Mouse (Mus musculus): Measurements from ENCODE around the gene Spon2. TPM values are rescaled to one million over a fixed set of nuclear protein-coding genes. Genes with fewer than 3 reads are reported as not detected.

Gene Spon2
- polyA plus RNA-seq (2015; fragmentation: Nextera tagmentation; extraction: Ambion mirVana) = 4.9 and 6.2 TPM in 2 replicates

GRCm38 (mm10) chr5:33218081-33218480 is at the start of gene Spon2:
Spon2 (minus strand) TSS chr5:33218455.
- no peaks in the 10 kb centered on the region for H3K36me3 ChIP-seq
- H3K4me2 ChIP-seq = peak within 1 kb of the TSS; percentile 35
- no peak for ATAC-seq (ENCODE audit: insufficient number of reproducible peaks, insufficient read depth, low FRiP score, low TSS enrichment, low read depth)
- H3K9me3 ChIP-seq = no peaks in the 10 kb centered on the region
- 22% methylated on average over 5 of the region's 5 CpGs for WGBS
- no peaks in the 10 kb centered on the region for H3K27me3 ChIP-seq
- peak within 1 kb of the TSS; percentile 48; the same call in 1 of the 2 replicates for H3K27ac ChIP-seq
- H3K4me1 ChIP-seq = peaks cover 35% of the 10 kb centered on the region
- peak within 1 kb of the TSS; percentile 12; the same call in 1 of the 2 replicates for H3K9ac ChIP-seq
- H3K4me3 ChIP-seq = no peak within 1 kb of the TSS

- Histone ChIP-seq H3K9ac (no peak overlapping the region), H3K27ac (no peak overlapping the region), H3K9me3 (no peaks in the 10 kb centered on the region), H3K4me3 (no peak overlapping the region), H3K36me3 (peaks cover 100% of the 10 kb centered on the region), H3K4me1 (no peaks in the 10 kb centered on the region), H3K27me3 (no peaks in the 10 kb centered on the region), H3K4me2 (no peak overlapping the region)
- WGBS = 91% methylated on average over 5 of the region's 5 CpGs
- no peak for ATAC-seq (ENCODE audit: insufficient number of reproducible peaks, insufficient read depth, low FRiP score, low TSS enrichment, low read depth)
Observed at GRCm38 (mm10) chr5:33254416-33254815, 36.2 kb upstream of the Spon2 start.

- ATAC-seq (ENCODE audit: insufficient number of reproducible peaks, insufficient read depth, low FRiP score, low TSS enrichment, low read depth) = no peak
- Histone ChIP-seq H3K9ac (no peak overlapping the region), H3K9me3 (no peaks in the 10 kb centered on the region), H3K4me1 (no peaks in the 10 kb centered on the region), H3K27me3 (no peaks in the 10 kb centered on the region), H3K27ac (no peak overlapping the region), H3K36me3 (peaks cover 93% of the 10 kb centered on the region), H3K4me2 (no peak overlapping the region), H3K4me3 (no peak overlapping the region)
- 81% methylated on average over 12 of the region's 12 CpGs for WGBS
Observed at GRCm38 (mm10) chr5:33248186-33248585, 29.9 kb upstream of the Spon2 start.

GRCm38 (mm10) chr5:33247387-33247786 is 29.1 kb upstream of the Spon2 start:
- Histone ChIP-seq H3K9me3 (no peaks in the 10 kb centered on the region), H3K4me2 (no peak overlapping the region), H3K36me3 (peaks cover 90% of the 10 kb centered on the region), H3K27ac (no peak overlapping the region), H3K4me1 (no peaks in the 10 kb centered on the region), H3K4me3 (no peak overlapping the region), H3K27me3 (no peaks in the 10 kb centered on the region), H3K9ac (no peak overlapping the region)
- 92% methylated on average over 2 of the region's 2 CpGs for WGBS
- ATAC-seq (ENCODE audit: insufficient number of reproducible peaks, insufficient read depth, low FRiP score, low TSS enrichment, low read depth) = no peak

- H3K9me3 ChIP-seq = no peaks in the 10 kb centered on the region
- H3K36me3 ChIP-seq = peaks cover 85% of the 10 kb centered on the region
- H3K9ac ChIP-seq = no peak overlapping the region
- ATAC-seq (ENCODE audit: insufficient number of reproducible peaks, insufficient read depth, low FRiP score, low TSS enrichment, low read depth) = no peak
- no peaks in the 10 kb centered on the region for H3K27me3 ChIP-seq
- H3K4me3 ChIP-seq = no peak overlapping the region
- no peaks in the 10 kb centered on the region for H3K4me1 ChIP-seq
- WGBS = 74% methylated on average over 3 of the region's 3 CpGs
- peak overlapping the region; percentile 30 for H3K27ac ChIP-seq
- no peak overlapping the region for H3K4me2 ChIP-seq
Observed at GRCm38 (mm10) chr5:33245701-33246100, 27.4 kb upstream of the Spon2 start.

GRCm38 (mm10) chr5:33244377-33244920 is 26.2 kb upstream of the Spon2 start:
- Histone ChIP-seq H3K36me3 (peaks cover 72% of the 10 kb centered on the region), H3K9ac (no peak overlapping the region), H3K27me3 (no peaks in the 10 kb centered on the region), H3K4me3 (no peak overlapping the region), H3K4me1 (no peaks in the 10 kb centered on the region), H3K27ac (no peak overlapping the region), H3K4me2 (no peak overlapping the region), H3K9me3 (no peaks in the 10 kb centered on the region)
- WGBS = 54% methylated on average over 5 of the region's 5 CpGs
- ATAC-seq (ENCODE audit: insufficient number of reproducible peaks, insufficient read depth, low FRiP score, low TSS enrichment, low read depth) = no peak

GRCm38 (mm10) chr5:33239934-33240333 is 21.7 kb upstream of the Spon2 start:
- Histone ChIP-seq H3K36me3 (peaks cover 31% of the 10 kb centered on the region), H3K4me1 (peaks cover 15% of the 10 kb centered on the region), H3K27ac (peak overlapping the region; percentile 35; the same call in 1 of the 2 replicates), H3K9ac (no peak overlapping the region), H3K27me3 (no peaks in the 10 kb centered on the region), H3K9me3 (no peaks in the 10 kb centered on the region), H3K4me3 (no peak overlapping the region), H3K4me2 (no peak overlapping the region)
- no peak for ATAC-seq (ENCODE audit: insufficient number of reproducible peaks, insufficient read depth, low FRiP score, low TSS enrichment, low read depth)
- WGBS = 66% methylated on average over 3 of the region's 3 CpGs

GRCm38 (mm10) chr5:33239111-33239714 is 21.0 kb upstream of the Spon2 start:
- no peak for ATAC-seq (ENCODE audit: insufficient number of reproducible peaks, insufficient read depth, low FRiP score, low TSS enrichment, low read depth)

GRCm38 (mm10) chr5:33238256-33238645 is 20.0 kb upstream of the Spon2 start:
- no peak for ATAC-seq (ENCODE audit: insufficient number of reproducible peaks, insufficient read depth, low FRiP score, low TSS enrichment, low read depth)
- Histone ChIP-seq H3K9ac (no peak overlapping the region), H3K9me3 (no peaks in the 10 kb centered on the region), H3K36me3 (peaks cover 17% of the 10 kb centered on the region), H3K27me3 (no peaks in the 10 kb centered on the region), H3K27ac (peak overlapping the region; percentile 44; the same call in 1 of the 2 replicates), H3K4me1 (peaks cover 23% of the 10 kb centered on the region), H3K4me3 (no peak overlapping the region), H3K4me2 (no peak overlapping the region)
- 29% methylated on average over 3 of the region's 3 CpGs for WGBS

More at GRCm38 (mm10) chr5:33239111-33239714, 21.0 kb upstream of the Spon2 start:
- no peak overlapping the region for H3K4me3 ChIP-seq
- peak overlapping the region; percentile 35 for H3K27ac ChIP-seq
- peaks cover 24% of the 10 kb centered on the region for H3K36me3 ChIP-seq
- no peaks in the 10 kb centered on the region for H3K27me3 ChIP-seq
- H3K9ac ChIP-seq = no peak overlapping the region
- no peaks in the 10 kb centered on the region for H3K9me3 ChIP-seq
- H3K4me1 ChIP-seq = peaks cover 20% of the 10 kb centered on the region
- no peak overlapping the region for H3K4me2 ChIP-seq
- WGBS = 73% methylated on average over 3 of the region's 3 CpGs

GRCm38 (mm10) chr5:33237600-33238255 is 19.5 kb upstream of the Spon2 start:
- ATAC-seq (ENCODE audit: insufficient number of reproducible peaks, insufficient read depth, low FRiP score, low TSS enrichment, low read depth) = no peak
- no peaks in the 10 kb centered on the region for H3K9me3 ChIP-seq
- peak overlapping the region; percentile 44; the same call in 1 of the 2 replicates for H3K27ac ChIP-seq
- peaks cover 23% of the 10 kb centered on the region for H3K4me1 ChIP-seq
- no peak overlapping the region for H3K4me3 ChIP-seq
- peaks cover 15% of the 10 kb centered on the region for H3K36me3 ChIP-seq
- H3K9ac ChIP-seq = no peak overlapping the region
- no peak overlapping the region for H3K4me2 ChIP-seq
- WGBS = 83% methylated on average over 11 of the region's 11 CpGs
- H3K27me3 ChIP-seq = no peaks in the 10 kb centered on the region

GRCm38 (mm10) chr5:33234391-33235031 is 16.3 kb upstream of the Spon2 start:
- ATAC-seq (ENCODE audit: insufficient number of reproducible peaks, insufficient read depth, low FRiP score, low TSS enrichment, low read depth) = no peak

More at GRCm38 (mm10) chr5:33234391-33235031, 16.3 kb upstream of the Spon2 start:
- no peak overlapping the region for H3K4me2 ChIP-seq
- no peak overlapping the region for H3K4me3 ChIP-seq
- no peaks in the 10 kb centered on the region for H3K27me3 ChIP-seq
- H3K9me3 ChIP-seq = no peaks in the 10 kb centered on the region
- no peak overlapping the region for H3K9ac ChIP-seq
- no peak overlapping the region for H3K27ac ChIP-seq
- no peaks in the 10 kb centered on the region for H3K36me3 ChIP-seq
- 69% methylated on average over 13 of the region's 13 CpGs for WGBS
- peaks cover 29% of the 10 kb centered on the region for H3K4me1 ChIP-seq
